Mouse (Mus musculus): ENCODE data around the gene Sdk2.

Sdk2 gene

GRCm38 (mm10) chr11:113745961-113746360 lies 320.9 kb downstream of the Sdk2 start:
- DNase-seq (ENCODE audit: low spot score in 2 of 2): no peak

GRCm38 (mm10) chr11:113742998-113743397 lies 323.8 kb downstream of the Sdk2 start:
- no peak for DNase-seq (ENCODE audit: low spot score in 2 of 2)

- no peak for DNase-seq (ENCODE audit: low spot score in 2 of 2)
Measured at GRCm38 (mm10) chr11:113740100-113740499, 326.7 kb downstream of the Sdk2 start.

GRCm38 (mm10) chr11:113739213-113739612 lies 327.6 kb downstream of the Sdk2 start:
- DNase-seq (ENCODE audit: low spot score in 2 of 2): no peak

GRCm38 (mm10) chr11:113737912-113738311 lies 328.9 kb downstream of the Sdk2 start:
- DNase-seq (ENCODE audit: low spot score in 2 of 2): no peak

GRCm38 (mm10) chr11:113737553-113737854 lies 329.3 kb downstream of the Sdk2 start:
- DNase-seq (ENCODE audit: low spot score in 2 of 2): no peak

GRCm38 (mm10) chr11:113736848-113737552 lies 329.8 kb downstream of the Sdk2 start:
- DNase-seq (ENCODE audit: low spot score in 2 of 2): no peak

- no peak for DNase-seq (ENCODE audit: low spot score in 2 of 2)
Measured at GRCm38 (mm10) chr11:113735151-113735550, 331.7 kb downstream of the Sdk2 start.

GRCm38 (mm10) chr11:113733631-113734364 lies 333.0 kb downstream of the Sdk2 start:
- DNase-seq (ENCODE audit: low spot score in 2 of 2): peak in 1 of 2 experiments; percentile 60

- no peak for DNase-seq (ENCODE audit: low spot score in 2 of 2)
Measured at GRCm38 (mm10) chr11:113731945-113732612, 334.8 kb downstream of the Sdk2 start.

GRCm38 (mm10) chr11:113730879-113731278 lies 336.0 kb downstream of the Sdk2 start:
- no peak for DNase-seq (ENCODE audit: low spot score in 2 of 2)

GRCm38 (mm10) chr11:113729917-113730316 lies 336.9 kb downstream of the Sdk2 start:
- no peak for DNase-seq (ENCODE audit: low spot score in 2 of 2)

GRCm38 (mm10) chr11:113729239-113729638 lies 337.6 kb downstream of the Sdk2 start:
- no peak for DNase-seq (ENCODE audit: low spot score in 2 of 2)

- DNase-seq (ENCODE audit: low spot score in 2 of 2): no peak
Measured at GRCm38 (mm10) chr11:113727992-113728391, 338.9 kb downstream of the Sdk2 start.

- DNase-seq (ENCODE audit: low spot score in 2 of 2): no peak
Measured at GRCm38 (mm10) chr11:113726994-113727888, 339.6 kb downstream of the Sdk2 start.

All from urinary bladder, postnatal 4 days (tissue).